Mouse (Mus musculus): ENCODE data around the gene Aff1.

- TF ChIP-seq CTCF (IDR thresholded peaks at IDR 0.05; ENCODE audit: low read depth) (no peak), EP300 (optimal IDR thresholded peaks at IDR 0.05) (no peak)
These were observed 19.7 kb downstream of the Aff1 start for GRCm38 (mm10) chr5:103711886-103712285.

All from stomach, postnatal 0 days (tissue).